Mouse (Mus musculus): Measurements from ENCODE around the gene Fbxo6. TPM values are rescaled to one million over a fixed set of nuclear protein-coding genes. Genes with fewer than 3 reads are reported as not detected.

Fbxo6 gene
- total RNA-seq, 2 experiments from 2014 or later: 27.9 to 28.7 TPM

- DNase-seq (ENCODE audit: extremely low spot score in 1 of 2, low spot score in 1 of 2): peak; percentile 62 to 66
These were observed 12.1 kb upstream of the Fbxo6 start for GRCm38 (mm10) chr4:148164002-148164439.

GRCm38 (mm10) chr4:148160436-148161390, 8.8 kb upstream of the Fbxo6 start, which contains the start of the genes Fbxo44 and Fbxo2:
Fbxo44 (minus strand) TSS chr4:148160482.
Fbxo2 (plus strand) TSS chr4:148160621.
- peak; percentile 38 to 52 for DNase-seq (ENCODE audit: extremely low spot score in 1 of 2, low spot score in 1 of 2)

- DNase-seq (ENCODE audit: extremely low spot score in 1 of 2, low spot score in 1 of 2): peak; percentile 91 to 93
These were observed 7.8 kb upstream of the Fbxo6 start for GRCm38 (mm10) chr4:148159544-148160435.

- DNase-seq (ENCODE audit: extremely low spot score in 1 of 2, low spot score in 1 of 2): peak; percentile 29 to 37
These were observed 6.8 kb upstream of the Fbxo6 start for GRCm38 (mm10) chr4:148158436-148159348.

GRCm38 (mm10) chr4:148154982-148155381, 3.0 kb upstream of the Fbxo6 start:
- peak in 1 of 2 experiments; percentile 74 for DNase-seq (ENCODE audit: extremely low spot score in 1 of 2, low spot score in 1 of 2)

GRCm38 (mm10) chr4:148154006-148154405, 2.1 kb upstream of the Fbxo6 start:
- no peak for DNase-seq (ENCODE audit: extremely low spot score in 1 of 2, low spot score in 1 of 2)

- DNase-seq (ENCODE audit: extremely low spot score in 1 of 2, low spot score in 1 of 2): no peak
These were observed 607 bp upstream of the Fbxo6 start for GRCm38 (mm10) chr4:148152547-148152946.

- no peak for DNase-seq (ENCODE audit: extremely low spot score in 1 of 2, low spot score in 1 of 2)
These were observed 1.0 kb downstream of the Fbxo6 start for GRCm38 (mm10) chr4:148150953-148151266.

- no peak for DNase-seq (ENCODE audit: extremely low spot score in 1 of 2, low spot score in 1 of 2)
These were observed 1.7 kb downstream of the Fbxo6 start for GRCm38 (mm10) chr4:148150242-148150641.

- no peak for DNase-seq (ENCODE audit: extremely low spot score in 1 of 2, low spot score in 1 of 2)
These were observed 2.4 kb downstream of the Fbxo6 start for GRCm38 (mm10) chr4:148149540-148149939.

GRCm38 (mm10) chr4:148147714-148148113, 4.2 kb downstream of the Fbxo6 start:
- DNase-seq (ENCODE audit: extremely low spot score in 1 of 2, low spot score in 1 of 2): no peak

- DNase-seq (ENCODE audit: extremely low spot score in 1 of 2, low spot score in 1 of 2): no peak
These were observed 8.2 kb downstream of the Fbxo6 start for GRCm38 (mm10) chr4:148143721-148144120.

GRCm38 (mm10) chr4:148140098-148141011, 11.6 kb downstream of the Fbxo6 start:
- peak; percentile 79 to 95 for DNase-seq (ENCODE audit: extremely low spot score in 1 of 2, low spot score in 1 of 2)

- DNase-seq (ENCODE audit: extremely low spot score in 1 of 2, low spot score in 1 of 2): no peak
These were observed 12.2 kb downstream of the Fbxo6 start for GRCm38 (mm10) chr4:148139767-148140097.

GRCm38 (mm10) chr4:148137503-148137902, 14.4 kb downstream of the Fbxo6 start:
- no peak for DNase-seq (ENCODE audit: extremely low spot score in 1 of 2, low spot score in 1 of 2)

- no peak for DNase-seq (ENCODE audit: extremely low spot score in 1 of 2, low spot score in 1 of 2)
These were observed 17.0 kb downstream of the Fbxo6 start for GRCm38 (mm10) chr4:148134988-148135387.

GRCm38 (mm10) chr4:148131497-148132081, 20.4 kb downstream of the Fbxo6 start:
- DNase-seq (ENCODE audit: extremely low spot score in 1 of 2, low spot score in 1 of 2): no peak

GRCm38 (mm10) chr4:148130561-148131413, 21.2 kb downstream of the Fbxo6 start, which contains the start of gene Draxin:
Draxin (minus strand) TSS chr4:148130698.
- no peak for DNase-seq (ENCODE audit: extremely low spot score in 1 of 2, low spot score in 1 of 2)

All from layer of hippocampus, postnatal 25 days (tissue).